Mouse (Mus musculus): ENCODE data around the gene Fcrl5.

The Fcrl5 gene

GRCm38 (mm10) chr3:87528841-87529240 lies 93.3 kb downstream of the Fcrl5 start:
- no peak for DNase-seq (ENCODE audit: low spot score)

GRCm38 (mm10) chr3:87529568-87529967 lies 94.0 kb downstream of the Fcrl5 start:
- DNase-seq (ENCODE audit: low spot score) = peak; percentile 34

GRCm38 (mm10) chr3:87530234-87530633 lies 94.7 kb downstream of the Fcrl5 start:
- no peak for DNase-seq (ENCODE audit: low spot score)

GRCm38 (mm10) chr3:87533667-87534378 lies 98.2 kb downstream of the Fcrl5 start:
- peak; percentile 41 for DNase-seq (ENCODE audit: low spot score)

- no peak for DNase-seq (ENCODE audit: low spot score)
These were observed 102.5 kb downstream of the Fcrl5 start for GRCm38 (mm10) chr3:87538034-87538433.

- DNase-seq (ENCODE audit: low spot score) = no peak
These were observed 104.6 kb downstream of the Fcrl5 start for GRCm38 (mm10) chr3:87540028-87540675.

- DNase-seq (ENCODE audit: low spot score) = no peak
These were observed 105.1 kb downstream of the Fcrl5 start for GRCm38 (mm10) chr3:87540714-87541113.

GRCm38 (mm10) chr3:87542481-87543215 lies 107.1 kb downstream of the Fcrl5 start:
- DNase-seq (ENCODE audit: low spot score) = no peak

GRCm38 (mm10) chr3:87545554-87545953 lies 110.0 kb downstream of the Fcrl5 start:
- DNase-seq (ENCODE audit: low spot score) = no peak

- no peak for DNase-seq (ENCODE audit: low spot score)
These were observed 110.7 kb downstream of the Fcrl5 start for GRCm38 (mm10) chr3:87546291-87546721.

GRCm38 (mm10) chr3:87549908-87550307 lies 114.3 kb downstream of the Fcrl5 start:
- DNase-seq (ENCODE audit: low spot score) = no peak
